Mouse (Mus musculus) embryonic facial prominence, embryonic 10.5 days (tissue): Measurements from ENCODE around the gene Cmtm2b. TPM values are rescaled to one million over a fixed set of nuclear protein-coding genes. Genes with fewer than 3 reads are reported as not detected.

Experiments
- DNase-seq: peaks from one replicate; pipeline ENCODE4 v3.0.0-alpha.2; 2017; ENCODE audit warnings: low spot score
- H3K27ac ChIP-seq: fragments of 300-500 bp; sonication (generic); replicated peaks from 2 replicates; pipeline ENCODE4 v1.5.1; 2016; ENCODE audit warnings: mild to moderate bottlenecking
- H3K27me3 ChIP-seq: fragments of 300-500 bp; sonication (generic); replicated peaks from 2 replicates; pipeline ENCODE4 v1.6.1; 2016; ENCODE audit warnings: low read depth, mild to moderate bottlenecking; ENCODE audit not compliant: poor library complexity, severe bottlenecking
- H3K36me3 ChIP-seq: fragments of 300-500 bp; sonication (generic); replicated peaks from 2 replicates; pipeline ENCODE4 v1.6.1; 2016; ENCODE audit warnings: mild to moderate bottlenecking, moderate library complexity
- H3K4me1 ChIP-seq: fragments of 300-500 bp; sonication (generic); 2 replicates; pipeline ENCODE4 v1.6.1; 2016
- H3K4me3 ChIP-seq: fragments of 300-500 bp; sonication (generic); 2 replicates; pipeline ENCODE4 v1.5.1; 2016; ENCODE audit warnings: mild to moderate bottlenecking, moderate library complexity
- H3K9me3 ChIP-seq: fragments of 300-500 bp; sonication (generic); 2 replicates; pipeline ENCODE4 v1.6.1; 2016; ENCODE audit warnings: mild to moderate bottlenecking
- WGBS: fragments of 180-500 bp; shearing (Covaris S2); methylation state at CpG from one replicate; pipeline ENCODE4 v1.1.7; 2016; 5-methylcytosine and 5-hydroxymethylcytosine counted together
- polyA plus RNA-seq: library from polyadenylated mRNA; unstranded; fragments of >200 nt; fragmentation: Nextera tagmentation; extraction: Ambion mirVana; gene quantifications from 2 replicates; pipeline ENCODE4 v1.2.1, GENCODE M21; 2016

Cmtm2b gene
- polyA plus RNA-seq, 1 experiment from 2014 or later, result not detected

- no peaks in the 10 kb centered on the region for H3K9me3 ChIP-seq
- no peaks in the 10 kb centered on the region for H3K27me3 ChIP-seq
- H3K36me3 ChIP-seq, result peaks cover 54% of the 10 kb centered on the region
- H3K27ac ChIP-seq, result no peak overlapping the region
- H3K4me3 ChIP-seq, result no peak overlapping the region
- no peak for DNase-seq
- peaks cover 14% of the 10 kb centered on the region; the same call in 1 of the 2 replicates for H3K4me1 ChIP-seq
- WGBS, result 91% methylated on average over 5 of the region's 5 CpGs
Observed at GRCm38 (mm10) chr8:104348971-104349370, 26.9 kb downstream of the Cmtm2b start.

- H3K36me3 ChIP-seq, result peaks cover 54% of the 10 kb centered on the region
- no peak overlapping the region for H3K27ac ChIP-seq
- H3K4me1 ChIP-seq, result peaks cover 14% of the 10 kb centered on the region; the same call in 1 of the 2 replicates
- H3K4me3 ChIP-seq, result no peak overlapping the region
- no peaks in the 10 kb centered on the region for H3K9me3 ChIP-seq
- no peak for DNase-seq
- no peaks in the 10 kb centered on the region for H3K27me3 ChIP-seq
- WGBS, result 66% methylated on average over 13 of the region's 13 CpGs
Observed at GRCm38 (mm10) chr8:104350047-104350446, 28.0 kb downstream of the Cmtm2b start.

- Histone ChIP-seq H3K4me3 (no peak overlapping the region), H3K9me3 (no peaks in the 10 kb centered on the region), H3K27ac (no peak overlapping the region), H3K36me3 (peaks cover 44% of the 10 kb centered on the region), H3K4me1 (peaks cover 6% of the 10 kb centered on the region; the same call in 1 of the 2 replicates), H3K27me3 (no peaks in the 10 kb centered on the region)
- WGBS, result 70% methylated on average over 5 of the region's 5 CpGs
- DNase-seq, result no peak
Observed at GRCm38 (mm10) chr8:104353186-104353585, 31.2 kb downstream of the Cmtm2b start.

- 91% methylated on average over 10 of the region's 10 CpGs for WGBS
- no peak overlapping the region for H3K27ac ChIP-seq
- no peak overlapping the region for H3K4me3 ChIP-seq
- H3K9me3 ChIP-seq, result no peaks in the 10 kb centered on the region
- peaks cover 41% of the 10 kb centered on the region for H3K36me3 ChIP-seq
- peaks cover 5% of the 10 kb centered on the region; the same call in 1 of the 2 replicates for H3K4me1 ChIP-seq
- no peaks in the 10 kb centered on the region for H3K27me3 ChIP-seq
- DNase-seq, result no peak
Observed at GRCm38 (mm10) chr8:104354504-104354903, 32.5 kb downstream of the Cmtm2b start.

- H3K9me3 ChIP-seq, result no peaks in the 10 kb centered on the region
- peaks cover 11% of the 10 kb centered on the region; the same call in 1 of the 2 replicates for H3K4me1 ChIP-seq
- no peak for DNase-seq
- H3K27ac ChIP-seq, result no peak overlapping the region
- H3K27me3 ChIP-seq, result no peaks in the 10 kb centered on the region
- no peak overlapping the region for H3K4me3 ChIP-seq
- 83% methylated on average over 3 of the region's 3 CpGs for whole genome bisulfite sequencing
- peaks cover 37% of the 10 kb centered on the region for H3K36me3 ChIP-seq
Observed at GRCm38 (mm10) chr8:104358637-104359036, 36.6 kb downstream of the Cmtm2b start.

GRCm38 (mm10) chr8:104359778-104360456 lies 37.9 kb downstream of the Cmtm2b start:
- DNase-seq, result no peak
- no peaks in the 10 kb centered on the region for H3K9me3 ChIP-seq
- peaks cover 27% of the 10 kb centered on the region for H3K36me3 ChIP-seq
- no peaks in the 10 kb centered on the region for H3K27me3 ChIP-seq
- no peak overlapping the region; the same call in 1 of the 2 replicates for H3K27ac ChIP-seq
- H3K4me3 ChIP-seq, result no peak overlapping the region
- WGBS, result 70% methylated on average over 15 of the region's 15 CpGs
- peaks cover 11% of the 10 kb centered on the region; the same call in 1 of the 2 replicates for H3K4me1 ChIP-seq

- H3K36me3 ChIP-seq, result peaks cover 11% of the 10 kb centered on the region; the same call in 1 of the 2 replicates
- no peaks in the 10 kb centered on the region for H3K9me3 ChIP-seq
- H3K27ac ChIP-seq, result no peak overlapping the region
- DNase-seq, result no peak
- H3K27me3 ChIP-seq, result no peaks in the 10 kb centered on the region
- H3K4me3 ChIP-seq, result no peak overlapping the region
- peaks cover 22% of the 10 kb centered on the region for H3K4me1 ChIP-seq
- 89% methylated on average over 9 of the region's 9 CpGs for WGBS
Observed at GRCm38 (mm10) chr8:104365695-104366094, 43.7 kb downstream of the Cmtm2b start.

- Histone ChIP-seq H3K27ac (no peak overlapping the region), H3K27me3 (no peaks in the 10 kb centered on the region), H3K36me3 (peaks cover 7% of the 10 kb centered on the region; the same call in 1 of the 2 replicates), H3K4me1 (peaks cover 22% of the 10 kb centered on the region), H3K4me3 (no peak overlapping the region), H3K9me3 (no peaks in the 10 kb centered on the region)
- DNase-seq, result no peak
- 52% methylated on average over 5 of the region's 5 CpGs for WGBS
Observed at GRCm38 (mm10) chr8:104367398-104367797, 45.4 kb downstream of the Cmtm2b start.

GRCm38 (mm10) chr8:104369591-104369990 lies 47.6 kb downstream of the Cmtm2b start:
- peaks cover 5% of the 10 kb centered on the region; the same call in 1 of the 2 replicates for H3K36me3 ChIP-seq
- H3K27me3 ChIP-seq, result no peaks in the 10 kb centered on the region
- WGBS, result 84% methylated on average over 12 of the region's 12 CpGs
- no peaks in the 10 kb centered on the region for H3K9me3 ChIP-seq
- DNase-seq, result no peak
- no peak overlapping the region for H3K4me3 ChIP-seq
- peaks cover 29% of the 10 kb centered on the region for H3K4me1 ChIP-seq
- no peak overlapping the region for H3K27ac ChIP-seq

GRCm38 (mm10) chr8:104370071-104370470 lies 48.0 kb downstream of the Cmtm2b start:
- no peak for DNase-seq
- Histone ChIP-seq H3K4me3 (no peak overlapping the region), H3K27ac (no peak overlapping the region), H3K4me1 (peaks cover 33% of the 10 kb centered on the region), H3K27me3 (no peaks in the 10 kb centered on the region), H3K9me3 (no peaks in the 10 kb centered on the region), H3K36me3 (peaks cover 5% of the 10 kb centered on the region; the same call in 1 of the 2 replicates)
- 87% methylated on average over 6 of the region's 6 CpGs for WGBS

- Histone ChIP-seq H3K27ac (no peak overlapping the region), H3K9me3 (no peaks in the 10 kb centered on the region), H3K36me3 (no peaks in the 10 kb centered on the region), H3K4me1 (peaks cover 35% of the 10 kb centered on the region), H3K27me3 (no peaks in the 10 kb centered on the region), H3K4me3 (no peak overlapping the region)
- WGBS, result 89% methylated on average over 6 of the region's 6 CpGs
- no peak for DNase-seq
Observed at GRCm38 (mm10) chr8:104371121-104371520, 49.1 kb downstream of the Cmtm2b start.

GRCm38 (mm10) chr8:104373779-104374178 lies 51.7 kb downstream of the Cmtm2b start:
- no peak overlapping the region for H3K4me3 ChIP-seq
- no peaks in the 10 kb centered on the region for H3K36me3 ChIP-seq
- WGBS, result 84% methylated on average over 11 of the region's 11 CpGs
- no peaks in the 10 kb centered on the region for H3K9me3 ChIP-seq
- DNase-seq, result no peak
- H3K27ac ChIP-seq, result no peak overlapping the region
- H3K4me1 ChIP-seq, result peaks cover 33% of the 10 kb centered on the region
- no peaks in the 10 kb centered on the region for H3K27me3 ChIP-seq

- Histone ChIP-seq H3K4me1 (peaks cover 38% of the 10 kb centered on the region), H3K27ac (no peak overlapping the region), H3K27me3 (no peaks in the 10 kb centered on the region), H3K4me3 (no peak overlapping the region), H3K9me3 (no peaks in the 10 kb centered on the region), H3K36me3 (no peaks in the 10 kb centered on the region)
- WGBS, result 78% methylated on average over 11 of the region's 11 CpGs
- no peak for DNase-seq
Observed at GRCm38 (mm10) chr8:104374269-104374668, 52.2 kb downstream of the Cmtm2b start.
